Mouse (Mus musculus): ENCODE data around the gene Acin1. TPM values are rescaled to one million over a fixed set of nuclear protein-coding genes. Genes with fewer than 3 reads are reported as not detected.

The Acin1 gene
- 199 and 207 TPM in 2 replicates for polyA plus RNA-seq (2012; rRNA removed)

- peak; percentile 100 for DNase-seq
- peak within 1 kb of the TSS; percentile 90 for H3K27ac ChIP-seq (ENCODE audit: insufficient read depth, low read length)
- TF ChIP-seq CTCF (IDR thresholded peaks at IDR 0.05; ENCODE audit: borderline replicate concordance, insufficient read depth, low read depth, low read length) (no peak), POLR2A (IDR thresholded peaks at IDR 0.05; ENCODE audit: borderline replicate concordance, insufficient read depth, low read length) (peak; percentile 91; the same call in 1 of the 2 replicates)
- no peaks in the 10 kb centered on the region for H3K27me3 ChIP-seq (ENCODE audit: control insufficient read depth, insufficient read depth, low read length)
- peaks cover 5% of the 10 kb centered on the region; the same call in 1 of the 2 replicates for H3K4me1 ChIP-seq (ENCODE audit: control insufficient read depth, insufficient read depth, low read length)
- H3K4me3 ChIP-seq (replicated peaks; ENCODE audit: insufficient read depth, low read depth, low read length) = peak within 1 kb of the TSS; percentile 90
- WGBS = under 1% methylated on average over 44 of the region's 44 CpGs
Measured at GRCm38 (mm10) chr14:54686522-54687143, at the start of gene Acin1. Gene Acin1 (minus strand): TSS chr14:54686931.

GRCm38 (mm10) chr14:54735221-54735620, 48.5 kb upstream of the Acin1 start:
- DNase-seq = no peak
- TF ChIP-seq POLR2A (IDR thresholded peaks at IDR 0.05; ENCODE audit: borderline replicate concordance, insufficient read depth, low read length) (no peak), CTCF (IDR thresholded peaks at IDR 0.05; ENCODE audit: borderline replicate concordance, insufficient read depth, low read depth, low read length) (no peak)
- H3K27ac ChIP-seq (ENCODE audit: insufficient read depth, low read length) = no peak overlapping the region
- H3K4me3 ChIP-seq (replicated peaks; ENCODE audit: insufficient read depth, low read depth, low read length) = no peak overlapping the region
- peaks cover 26% of the 10 kb centered on the region for H3K4me1 ChIP-seq (ENCODE audit: control insufficient read depth, insufficient read depth, low read length)
- WGBS = 81% methylated on average over 4 of the region's 4 CpGs
- H3K27me3 ChIP-seq (ENCODE audit: control insufficient read depth, insufficient read depth, low read length) = no peaks in the 10 kb centered on the region

- no peaks in the 10 kb centered on the region for H3K27me3 ChIP-seq (ENCODE audit: control insufficient read depth, insufficient read depth, low read length)
- no peak overlapping the region for H3K4me3 ChIP-seq (replicated peaks; ENCODE audit: insufficient read depth, low read depth, low read length)
- TF ChIP-seq CTCF (IDR thresholded peaks at IDR 0.05; ENCODE audit: borderline replicate concordance, insufficient read depth, low read depth, low read length) = no peak
- H3K27ac ChIP-seq (ENCODE audit: insufficient read depth, low read length) = no peak overlapping the region
- no peak for DNase-seq
- WGBS = 32% methylated on average over 4 of the region's 4 CpGs
- peaks cover 37% of the 10 kb centered on the region for H3K4me1 ChIP-seq (ENCODE audit: control insufficient read depth, insufficient read depth, low read length)
Measured at GRCm38 (mm10) chr14:54734004-54734403, 47.3 kb upstream of the Acin1 start.

DNA sequence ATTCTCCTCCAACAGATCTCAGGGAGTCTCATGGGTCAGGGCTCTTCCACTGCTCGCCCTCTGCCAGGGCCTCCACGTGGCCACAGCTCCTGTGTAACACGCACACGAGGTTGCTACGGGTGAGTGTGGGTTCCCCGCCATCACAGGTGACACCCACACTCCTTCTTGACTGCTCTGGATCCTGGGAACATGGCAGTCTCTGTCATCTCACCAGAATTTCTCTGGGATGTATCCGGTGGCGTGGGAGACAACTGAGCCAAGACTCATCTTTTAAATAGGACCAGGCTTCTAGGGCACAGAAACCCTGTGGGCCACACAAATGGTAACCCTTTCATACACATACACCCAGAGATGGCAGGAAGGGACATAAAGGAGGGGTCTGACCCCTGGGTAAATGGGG, 45.5 kb upstream of the Acin1 start:
- H3K27me3 ChIP-seq (ENCODE audit: control insufficient read depth, insufficient read depth, low read length) = no peaks in the 10 kb centered on the region
- H3K4me3 ChIP-seq (replicated peaks; ENCODE audit: insufficient read depth, low read depth, low read length) = no peak overlapping the region
- 80% methylated on average over 8 of the region's 8 CpGs for WGBS
- H3K27ac ChIP-seq (ENCODE audit: insufficient read depth, low read length) = no peak overlapping the region
- DNase-seq = no peak
- peaks cover 37% of the 10 kb centered on the region for H3K4me1 ChIP-seq (ENCODE audit: control insufficient read depth, insufficient read depth, low read length)
- TF ChIP-seq POLR2A (IDR thresholded peaks at IDR 0.05; ENCODE audit: borderline replicate concordance, insufficient read depth, low read length) = no peak
- TF ChIP-seq CTCF (IDR thresholded peaks at IDR 0.05; ENCODE audit: borderline replicate concordance, insufficient read depth, low read depth, low read length) = no peak

GRCm38 (mm10) chr14:54730305-54730704, 43.6 kb upstream of the Acin1 start:
- peaks cover 35% of the 10 kb centered on the region for H3K4me1 ChIP-seq (ENCODE audit: control insufficient read depth, insufficient read depth, low read length)
- H3K27me3 ChIP-seq (ENCODE audit: control insufficient read depth, insufficient read depth, low read length) = no peaks in the 10 kb centered on the region
- TF ChIP-seq POLR2A (IDR thresholded peaks at IDR 0.05; ENCODE audit: borderline replicate concordance, insufficient read depth, low read length) = no peak
- TF ChIP-seq CTCF (IDR thresholded peaks at IDR 0.05; ENCODE audit: borderline replicate concordance, insufficient read depth, low read depth, low read length) = no peak
- WGBS = 12% methylated on average over 6 of the region's 6 CpGs
- H3K4me3 ChIP-seq (replicated peaks; ENCODE audit: insufficient read depth, low read depth, low read length) = no peak overlapping the region
- DNase-seq = peak; percentile 62 to 75
- peak overlapping the region; percentile 36 for H3K27ac ChIP-seq (ENCODE audit: insufficient read depth, low read length)

DNA sequence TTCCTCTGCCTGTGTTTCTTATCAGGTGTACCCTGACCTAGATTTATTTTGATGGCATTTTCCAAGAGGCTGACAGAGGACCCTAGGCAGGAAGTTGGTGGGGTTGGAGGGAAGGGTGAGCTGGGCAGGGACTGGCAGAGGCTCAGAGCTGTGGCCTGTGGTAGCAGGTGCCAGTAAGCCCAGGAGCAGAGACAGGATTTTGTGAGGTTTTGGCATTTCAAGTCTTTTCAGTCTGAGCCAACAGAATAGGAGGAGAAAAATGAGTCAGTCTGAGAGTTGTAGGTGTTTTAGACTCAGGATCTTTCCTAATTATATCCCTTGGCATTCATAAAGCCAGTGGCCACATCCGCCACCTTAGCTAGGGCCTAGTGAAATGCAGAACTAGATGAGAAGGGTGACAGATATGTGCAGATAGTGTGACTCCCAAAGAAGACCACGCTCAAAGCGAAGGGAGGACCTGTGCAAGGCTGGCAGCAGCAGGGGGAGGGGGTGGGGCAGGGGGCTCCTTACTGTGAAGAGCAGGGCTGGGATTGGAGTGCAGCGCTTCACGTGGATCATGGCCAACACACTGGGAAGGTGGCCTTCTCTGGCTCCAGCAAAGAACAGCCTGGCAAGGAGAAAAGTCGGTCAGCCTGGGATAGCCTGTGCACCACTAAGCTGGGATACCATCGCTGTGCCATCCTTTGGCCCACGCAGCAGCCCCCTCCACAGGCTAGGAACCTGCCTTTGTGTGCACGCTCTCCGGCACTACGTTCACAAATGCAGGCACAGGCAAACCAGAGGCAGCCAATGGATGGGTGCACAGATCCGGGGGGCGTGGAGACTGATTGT, 42.3 kb upstream of the Acin1 start:
- DNase-seq = peak; percentile 55 to 65
- H3K27ac ChIP-seq (ENCODE audit: insufficient read depth, low read length) = peak overlapping the region; percentile 93
- TF ChIP-seq POLR2A (IDR thresholded peaks at IDR 0.05; ENCODE audit: borderline replicate concordance, insufficient read depth, low read length) (no peak), CTCF (IDR thresholded peaks at IDR 0.05; ENCODE audit: borderline replicate concordance, insufficient read depth, low read depth, low read length) (no peak)

GRCm38 (mm10) chr14:54727565-54727964, 40.8 kb upstream of the Acin1 start:
- no peak for TF ChIP-seq POLR2A (IDR thresholded peaks at IDR 0.05; ENCODE audit: borderline replicate concordance, insufficient read depth, low read length)
- TF ChIP-seq CTCF (IDR thresholded peaks at IDR 0.05; ENCODE audit: borderline replicate concordance, insufficient read depth, low read depth, low read length) = no peak
- H3K27ac ChIP-seq (ENCODE audit: insufficient read depth, low read length) = no peak overlapping the region
- 78% methylated on average over 5 of the region's 5 CpGs for whole genome bisulfite sequencing
- no peak for DNase-seq
- no peak overlapping the region for H3K4me3 ChIP-seq (replicated peaks; ENCODE audit: insufficient read depth, low read depth, low read length)
- H3K27me3 ChIP-seq (ENCODE audit: control insufficient read depth, insufficient read depth, low read length) = no peaks in the 10 kb centered on the region
- peaks cover 34% of the 10 kb centered on the region for H3K4me1 ChIP-seq (ENCODE audit: control insufficient read depth, insufficient read depth, low read length)

More for the DNA sequence above, 42.3 kb upstream of the Acin1 start:
- peaks cover 26% of the 10 kb centered on the region for H3K4me1 ChIP-seq (ENCODE audit: control insufficient read depth, insufficient read depth, low read length)
- no peak overlapping the region for H3K4me3 ChIP-seq (replicated peaks; ENCODE audit: insufficient read depth, low read depth, low read length)
- H3K27me3 ChIP-seq (ENCODE audit: control insufficient read depth, insufficient read depth, low read length) = no peaks in the 10 kb centered on the region
- whole genome bisulfite sequencing = 17% methylated on average over 13 of the region's 13 CpGs

DNA sequence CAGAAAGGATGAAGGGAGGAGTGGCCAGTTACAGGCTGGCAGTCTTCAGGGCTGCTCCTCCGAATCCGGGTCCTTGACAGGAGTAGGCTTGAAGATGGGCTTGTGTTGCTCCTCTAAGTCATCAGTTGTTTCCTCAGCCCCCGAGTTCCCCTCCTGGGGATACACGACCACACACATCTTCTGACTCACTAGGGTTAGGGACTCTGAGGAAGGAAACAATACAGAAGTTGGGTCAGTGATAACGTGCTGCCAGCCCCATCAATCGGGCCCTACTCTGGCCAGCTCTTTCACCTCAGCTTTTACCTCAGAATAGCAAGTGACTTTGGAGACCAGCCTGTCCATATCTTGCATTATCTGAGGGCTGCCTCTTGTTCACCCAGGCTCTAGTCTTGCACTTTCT, 37.3 kb upstream of the Acin1 start:
- no peak for DNase-seq
- Histone ChIP-seq H3K4me1 (ENCODE audit: control insufficient read depth, insufficient read depth, low read length) (peaks cover 26% of the 10 kb centered on the region), H3K4me3 (replicated peaks; ENCODE audit: insufficient read depth, low read depth, low read length) (no peak overlapping the region), H3K27ac (ENCODE audit: insufficient read depth, low read length) (no peak overlapping the region), H3K27me3 (ENCODE audit: control insufficient read depth, insufficient read depth, low read length) (no peaks in the 10 kb centered on the region)
- TF ChIP-seq POLR2A (IDR thresholded peaks at IDR 0.05; ENCODE audit: borderline replicate concordance, insufficient read depth, low read length) (no peak), CTCF (IDR thresholded peaks at IDR 0.05; ENCODE audit: borderline replicate concordance, insufficient read depth, low read depth, low read length) (no peak)
- 88% methylated on average over 6 of the region's 6 CpGs for WGBS
